Mouse (Mus musculus): ENCODE data around the gene Dact2.

DNA sequence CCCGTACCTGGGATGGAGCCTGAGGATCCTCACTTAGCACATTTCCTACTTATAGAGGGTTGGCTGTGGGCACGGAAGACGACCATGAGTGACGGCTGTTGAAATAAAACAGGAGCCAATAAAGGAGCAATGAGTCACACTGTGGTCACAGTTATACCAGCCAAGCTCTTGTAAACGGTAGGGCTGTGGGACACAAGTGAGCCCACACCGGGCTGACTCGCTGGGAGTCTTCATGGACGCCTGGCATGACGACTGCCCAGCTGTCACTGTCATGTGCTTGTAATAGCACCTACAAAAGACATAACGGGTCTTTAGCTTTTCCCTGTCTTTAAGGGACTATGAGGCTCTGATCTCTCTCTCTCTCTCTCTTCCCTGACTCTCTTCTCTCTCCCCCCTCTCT is 35.9 kb upstream of the Dact2 start:
- TF ChIP-seq CTCF (conservative IDR thresholded peaks at IDR 0.05; ENCODE audit: low read length) (no peak), POU5F1 (IDR thresholded peaks at IDR 0.05; ENCODE audit: borderline replicate concordance, low read length) (no peak), NANOG (IDR thresholded peaks at IDR 0.05; ENCODE audit: borderline replicate concordance, low read length) (no peak)

Measured in E14TG2a.4 (cell line).